Mouse (Mus musculus) bone marrow macrophage, adult 2 months (primary cell): ENCODE data around the gene Cd34.

ENCODE experiments used
- CTCF ChIP-seq: IDR thresholded peaks from 2 replicates; pipeline ENCODE4 v1.5.1; 2012; ENCODE audit warnings: low read depth, mild to moderate bottlenecking, low read length, moderate library complexity
- POLR2A ChIP-seq: IDR thresholded peaks from 2 replicates; pipeline ENCODE4 v1.6.1; 2012; ENCODE audit warnings: mild to moderate bottlenecking, low read depth, low read length, borderline replicate concordance

GRCm38 (mm10) chr1:194976164-194976516, 37.5 kb downstream of the Cd34 start:
- no peak for TF ChIP-seq CTCF
- no peak for TF ChIP-seq POLR2A
